Mouse (Mus musculus): ENCODE results near the gene Styxl1. TPM values are rescaled to one million over a fixed set of nuclear protein-coding genes. Genes with fewer than 3 reads are reported as not detected.

Styxl1 gene
- total RNA-seq, 1 experiment, result not detected

DNA sequence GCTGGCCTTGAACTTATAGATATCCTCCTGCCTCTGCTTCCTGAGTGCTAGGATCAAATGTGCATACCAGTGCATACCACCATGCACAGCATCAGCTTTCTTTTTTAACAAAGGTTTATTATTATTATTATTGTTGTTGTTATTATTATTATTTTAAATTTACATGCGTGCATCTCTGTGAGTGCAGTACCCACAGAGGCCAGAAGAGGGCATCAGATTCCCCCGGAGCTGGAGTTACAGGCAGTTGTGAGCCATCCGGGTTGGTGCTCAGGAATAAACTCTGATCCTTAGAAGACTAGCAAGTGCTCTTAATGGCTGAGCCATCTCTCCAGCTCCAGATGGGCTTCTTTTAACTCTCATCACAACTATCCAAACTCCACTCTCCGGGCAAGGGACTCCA is 21.6 kb upstream of the Styxl1 start:
- in situ Hi-C loops (cut with MboI; ENCODE audit: low sequenced_read_pairs in 2 of 2, unreplicated experiment in 2 of 2), result no loop called here
- no peaks in the 10 kb centered on the region for H3K36me3 ChIP-seq (ENCODE audit: control insufficient read depth, insufficient read depth, low read length, poor library complexity, severe bottlenecking)
- H3K4me3 ChIP-seq (ENCODE audit: insufficient read depth in 1 of 2, low read depth in 1 of 2, low read length in 2 of 2, poor library complexity in 1 of 2, severe bottlenecking in 1 of 2), result no peak overlapping the region
- no peaks in the 10 kb centered on the region for H3K9me3 ChIP-seq (ENCODE audit: control insufficient read depth, insufficient read depth, low read depth, low read length)
- no peak overlapping the region for H3K27ac ChIP-seq (ENCODE audit: insufficient read depth, low read depth, low read length, poor library complexity, severe bottlenecking)
- no peak for TF ChIP-seq MAFK (IDR thresholded peaks at IDR 0.05; ENCODE audit: insufficient read depth, low read depth, low read length)
- TF ChIP-seq ZNF384 (IDR thresholded peaks at IDR 0.05; ENCODE audit: low read depth, low read length), result no peak
- TF ChIP-seq ZC3H11A (IDR thresholded peaks at IDR 0.05; ENCODE audit: borderline replicate concordance, low read depth, low read length), result no peak
- no peak for TF ChIP-seq CHD2 (IDR thresholded peaks at IDR 0.05; ENCODE audit: low read depth, low read length)
- no peak for TF ChIP-seq HCFC1 (IDR thresholded peaks at IDR 0.05; ENCODE audit: borderline replicate concordance, insufficient read depth, low read length)
- no peak overlapping the region for H3K9ac ChIP-seq (ENCODE audit: insufficient read depth, low read depth, low read length, poor library complexity, severe bottlenecking)
- no peak for DNase-seq (ENCODE audit: low read depth, low spot score)
- peaks cover 4 to 22% of the 10 kb centered on the region in 2 experiments for H3K4me1 ChIP-seq (ENCODE audit: control insufficient read depth in 2 of 2, insufficient read depth in 2 of 2, low read length in 2 of 2, poor library complexity in 1 of 2)

DNA sequence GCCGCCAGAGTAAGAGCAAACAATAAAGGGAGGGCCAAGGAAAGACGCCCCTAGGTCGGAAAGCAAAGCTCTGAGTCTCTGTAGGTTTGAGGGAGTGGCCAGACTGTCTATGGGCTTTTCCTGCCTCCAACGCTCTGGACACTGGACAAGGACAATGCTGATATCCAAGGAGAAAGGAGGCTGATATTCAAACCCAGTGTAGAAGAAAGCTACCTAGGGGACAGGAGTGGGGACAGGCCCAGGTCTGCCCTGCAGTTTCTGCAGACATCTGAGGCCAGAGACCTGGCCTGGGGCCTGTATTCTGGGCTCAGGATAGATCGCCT is 16.6 kb upstream of the Styxl1 start:
- Histone ChIP-seq H3K36me3 (ENCODE audit: control insufficient read depth, insufficient read depth, low read length, poor library complexity, severe bottlenecking) (peaks cover 15% of the 10 kb centered on the region), H3K27ac (ENCODE audit: insufficient read depth, low read depth, low read length, poor library complexity, severe bottlenecking) (peak overlapping the region; percentile 9; the same call in 1 of the 2 replicates), H3K4me1 (ENCODE audit: control insufficient read depth in 2 of 2, insufficient read depth in 2 of 2, low read length in 2 of 2, poor library complexity in 1 of 2) (peaks cover 1 to 7% of the 10 kb centered on the region in 2 experiments; a peak in 2 of 4 replicates), H3K4me3 (ENCODE audit: insufficient read depth in 1 of 2, low read depth in 1 of 2, low read length in 2 of 2, poor library complexity in 1 of 2, severe bottlenecking in 1 of 2) (peak overlapping the region in 1 of 2 experiments; percentile 15; a peak in 2 of 4 replicates), H3K9ac (ENCODE audit: insufficient read depth, low read depth, low read length, poor library complexity, severe bottlenecking) (peak overlapping the region; percentile 3; the same call in 1 of the 2 replicates), H3K9me3 (ENCODE audit: control insufficient read depth, insufficient read depth, low read depth, low read length) (no peaks in the 10 kb centered on the region)
- DNase-seq (ENCODE audit: low read depth, low spot score), result no peak
- no peak for TF ChIP-seq ZC3H11A (IDR thresholded peaks at IDR 0.05; ENCODE audit: borderline replicate concordance, low read depth, low read length)
- TF ChIP-seq MAFK (IDR thresholded peaks at IDR 0.05; ENCODE audit: insufficient read depth, low read depth, low read length), result no peak
- no peak for TF ChIP-seq ZNF384 (IDR thresholded peaks at IDR 0.05; ENCODE audit: low read depth, low read length)
- no peak for TF ChIP-seq CHD2 (IDR thresholded peaks at IDR 0.05; ENCODE audit: low read depth, low read length)
- TF ChIP-seq HCFC1 (IDR thresholded peaks at IDR 0.05; ENCODE audit: borderline replicate concordance, insufficient read depth, low read length), result no peak
- in situ Hi-C loops (cut with MboI; ENCODE audit: low sequenced_read_pairs in 2 of 2, unreplicated experiment in 2 of 2), result no loop called here

DNA sequence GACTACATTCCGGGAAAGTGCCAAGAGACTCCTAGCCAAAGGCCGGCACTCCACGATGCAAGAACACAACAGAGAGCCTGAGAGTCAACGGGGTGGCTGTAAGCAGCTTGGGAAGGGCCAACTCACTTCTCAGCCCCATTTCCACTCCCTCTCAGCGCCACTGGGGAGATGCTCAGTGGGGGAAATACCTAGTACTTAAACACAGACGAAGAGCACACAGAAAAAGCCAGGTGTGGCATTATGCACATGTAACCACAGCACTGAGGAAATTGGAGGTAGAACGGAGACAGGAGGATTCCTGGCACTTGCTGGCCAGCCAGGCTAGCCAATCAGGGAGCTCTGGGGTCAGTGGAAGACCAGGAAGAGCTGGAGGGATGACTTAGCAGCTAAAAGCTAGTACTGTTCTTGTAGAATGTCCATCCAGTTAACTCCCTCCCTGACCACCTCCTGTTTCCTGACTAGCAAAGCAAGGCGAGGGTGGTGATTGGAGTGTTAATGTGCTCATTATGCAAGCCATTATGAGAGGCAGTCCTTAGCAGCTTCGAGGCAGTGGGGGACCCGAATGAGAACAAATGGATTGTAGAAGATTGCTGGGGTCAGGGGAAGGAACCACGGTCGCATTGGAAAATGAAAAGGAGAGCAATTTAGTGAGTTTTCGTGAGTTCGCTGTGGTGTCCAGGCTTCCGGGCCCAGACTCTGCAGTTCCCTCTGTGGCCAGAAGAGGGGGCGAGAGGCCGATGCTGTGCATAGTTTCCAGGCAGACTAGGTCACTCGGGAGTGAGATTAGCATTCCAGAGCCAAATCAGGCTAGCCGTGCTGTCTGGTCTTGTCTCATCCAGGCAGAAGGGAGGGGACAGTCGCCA is 16.0 kb upstream of the Styxl1 start:
- Histone ChIP-seq H3K36me3 (ENCODE audit: control insufficient read depth, insufficient read depth, low read length, poor library complexity, severe bottlenecking) (peaks cover 21% of the 10 kb centered on the region), H3K9ac (ENCODE audit: insufficient read depth, low read depth, low read length, poor library complexity, severe bottlenecking) (0 out of 2 replicates have a peak overlapping the region, but pooled peaks have one; percentile 3), H3K4me1 (ENCODE audit: control insufficient read depth in 2 of 2, insufficient read depth in 2 of 2, low read length in 2 of 2, poor library complexity in 1 of 2) (peaks cover 1 to 9% of the 10 kb centered on the region in 2 experiments; a peak in 2 of 4 replicates), H3K4me3 (ENCODE audit: insufficient read depth in 1 of 2, low read depth in 1 of 2, low read length in 2 of 2, poor library complexity in 1 of 2, severe bottlenecking in 1 of 2) (peak overlapping the region in 1 of 2 experiments; percentile 35; a peak in 2 of 4 replicates), H3K27ac (ENCODE audit: insufficient read depth, low read depth, low read length, poor library complexity, severe bottlenecking) (peak overlapping the region; percentile 42), H3K9me3 (ENCODE audit: control insufficient read depth, insufficient read depth, low read depth, low read length) (no peaks in the 10 kb centered on the region)
- peak; percentile 84 for DNase-seq (ENCODE audit: low read depth, low spot score)
- no peak for TF ChIP-seq CHD2 (IDR thresholded peaks at IDR 0.05; ENCODE audit: low read depth, low read length)
- TF ChIP-seq HCFC1 (IDR thresholded peaks at IDR 0.05; ENCODE audit: borderline replicate concordance, insufficient read depth, low read length), result peak; percentile 30; the same call in 1 of the 2 replicates
- TF ChIP-seq ZNF384 (IDR thresholded peaks at IDR 0.05; ENCODE audit: low read depth, low read length), result no peak
- TF ChIP-seq ZC3H11A (IDR thresholded peaks at IDR 0.05; ENCODE audit: borderline replicate concordance, low read depth, low read length), result peak; percentile 36; the same call in 1 of the 2 replicates
- no peak for TF ChIP-seq MAFK (IDR thresholded peaks at IDR 0.05; ENCODE audit: insufficient read depth, low read depth, low read length)
- in situ Hi-C loops (cut with MboI; ENCODE audit: low sequenced_read_pairs in 2 of 2, unreplicated experiment in 2 of 2), result no loop called here

DNA sequence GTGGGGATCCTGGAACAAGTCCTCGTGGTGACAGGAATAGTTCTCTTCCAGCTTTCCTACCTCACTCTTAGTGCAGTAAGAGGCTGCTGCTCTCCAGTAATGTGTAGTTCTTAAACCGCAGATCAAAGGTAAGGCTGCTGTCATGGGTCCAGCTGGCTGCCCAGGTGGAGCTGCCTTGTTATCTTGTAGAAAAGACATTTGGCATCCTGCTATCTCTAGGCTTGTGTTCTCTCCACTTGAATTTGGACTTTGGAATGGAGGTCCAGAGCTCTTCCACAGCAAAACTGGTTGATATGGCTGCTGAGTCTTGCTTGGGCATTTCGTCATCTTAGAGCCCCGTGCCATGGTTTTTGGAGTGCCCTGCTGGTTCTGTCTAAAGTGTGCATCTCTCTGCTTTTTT is 4.7 kb upstream of the Styxl1 start:
- Histone ChIP-seq H3K27ac (ENCODE audit: insufficient read depth, low read depth, low read length, poor library complexity, severe bottlenecking) (no peak overlapping the region), H3K4me1 (ENCODE audit: control insufficient read depth in 2 of 2, insufficient read depth in 2 of 2, low read length in 2 of 2, poor library complexity in 1 of 2) (peaks cover 2 to 3% of the 10 kb centered on the region in 2 experiments; a peak in 1 of 4 replicates), H3K4me3 (ENCODE audit: insufficient read depth in 1 of 2, low read depth in 1 of 2, low read length in 2 of 2, poor library complexity in 1 of 2, severe bottlenecking in 1 of 2) (no peak overlapping the region), H3K9me3 (ENCODE audit: control insufficient read depth, insufficient read depth, low read depth, low read length) (no peaks in the 10 kb centered on the region), H3K9ac (ENCODE audit: insufficient read depth, low read depth, low read length, poor library complexity, severe bottlenecking) (no peak overlapping the region), H3K36me3 (ENCODE audit: control insufficient read depth, insufficient read depth, low read length, poor library complexity, severe bottlenecking) (peaks cover 64% of the 10 kb centered on the region)
- no peak for TF ChIP-seq CHD2 (IDR thresholded peaks at IDR 0.05; ENCODE audit: low read depth, low read length)
- no peak for TF ChIP-seq MAFK (IDR thresholded peaks at IDR 0.05; ENCODE audit: insufficient read depth, low read depth, low read length)
- no peak for DNase-seq (ENCODE audit: low read depth, low spot score)
- in situ Hi-C loops (cut with MboI; ENCODE audit: low sequenced_read_pairs in 2 of 2, unreplicated experiment in 2 of 2), result no loop called here

All from ES-E14 (cell line).